Mouse (Mus musculus) kidney, adult 2 months (tissue): ENCODE measurements around the gene Axin2. TPM values are rescaled to one million over a fixed set of nuclear protein-coding genes. Genes with fewer than 3 reads are reported as not detected.
A peak's percentile ranks its signal among the peaks of the same experiment; 100 is the strongest.

ENCODE experiments used
- DNase-seq: peaks from one replicate; pipeline ENCODE4 v3.0.0; 2021
- H3K27ac ChIP-seq: fragments of 200-500 bp; 2 replicates; pipeline ENCODE4 v1.5.1; 2012; ENCODE audit warnings: low read depth, low read length, control low read depth, inconsistent platforms; ENCODE audit not compliant: insufficient read depth
- H3K27me3 ChIP-seq: fragments of 200-500 bp; replicated peaks from 2 replicates; pipeline ENCODE4 v1.6.1; 2012; ENCODE audit warnings: mild to moderate bottlenecking, moderate library complexity, low read length, inconsistent platforms; ENCODE audit not compliant: control insufficient read depth, insufficient read depth
- H3K36me3 ChIP-seq: fragments of 200-500 bp; 2 replicates; pipeline ENCODE4 v1.6.1; 2012; ENCODE audit warnings: mild to moderate bottlenecking, moderate library complexity, low read length, inconsistent platforms; ENCODE audit not compliant: control insufficient read depth, insufficient read depth
- H3K4me1 ChIP-seq: fragments of 200-500 bp; 2 replicates; pipeline ENCODE4 v1.6.1; 2011; ENCODE audit warnings: low read length; ENCODE audit not compliant: control insufficient read depth, insufficient read depth
- H3K4me3 ChIP-seq: fragments of 200-500 bp; 2 replicates; pipeline ENCODE4 v1.5.1; 2011; ENCODE audit warnings: mild to moderate bottlenecking, low read depth, low read length, control low read depth; ENCODE audit not compliant: insufficient read depth
- CTCF ChIP-seq: fragments of 200-500 bp; conservative IDR thresholded peaks from 2 replicates; pipeline ENCODE4 v1.5.1; 2011; ENCODE audit warnings: low read depth, mild to moderate bottlenecking, control low read depth, low read length, moderate library complexity, mixed read lengths; ENCODE audit not compliant: insufficient read depth, insufficient read length
- POLR2A ChIP-seq: fragments of 200-500 bp; IDR thresholded peaks from one replicate; pipeline ENCODE4 v1.6.1; 2011; ENCODE audit warnings: low read depth, low read length, control low read depth
- WGBS: fragments of 180-500 bp; shearing (Covaris S2); methylation state at CpG from one replicate; pipeline ENCODE4 v1.1.7; 2018; 5-methylcytosine and 5-hydroxymethylcytosine counted together
- polyA plus RNA-seq: library from polyadenylated mRNA; depleted of rRNA; stranded (reverse); fragments of >200 nt; gene quantifications from 2 replicates; pipeline ENCODE4 v1.2.3, GENCODE M21; 2012

The Axin2 gene
- polyA plus RNA-seq, 1 experiment = 3.1 TPM

DNA sequence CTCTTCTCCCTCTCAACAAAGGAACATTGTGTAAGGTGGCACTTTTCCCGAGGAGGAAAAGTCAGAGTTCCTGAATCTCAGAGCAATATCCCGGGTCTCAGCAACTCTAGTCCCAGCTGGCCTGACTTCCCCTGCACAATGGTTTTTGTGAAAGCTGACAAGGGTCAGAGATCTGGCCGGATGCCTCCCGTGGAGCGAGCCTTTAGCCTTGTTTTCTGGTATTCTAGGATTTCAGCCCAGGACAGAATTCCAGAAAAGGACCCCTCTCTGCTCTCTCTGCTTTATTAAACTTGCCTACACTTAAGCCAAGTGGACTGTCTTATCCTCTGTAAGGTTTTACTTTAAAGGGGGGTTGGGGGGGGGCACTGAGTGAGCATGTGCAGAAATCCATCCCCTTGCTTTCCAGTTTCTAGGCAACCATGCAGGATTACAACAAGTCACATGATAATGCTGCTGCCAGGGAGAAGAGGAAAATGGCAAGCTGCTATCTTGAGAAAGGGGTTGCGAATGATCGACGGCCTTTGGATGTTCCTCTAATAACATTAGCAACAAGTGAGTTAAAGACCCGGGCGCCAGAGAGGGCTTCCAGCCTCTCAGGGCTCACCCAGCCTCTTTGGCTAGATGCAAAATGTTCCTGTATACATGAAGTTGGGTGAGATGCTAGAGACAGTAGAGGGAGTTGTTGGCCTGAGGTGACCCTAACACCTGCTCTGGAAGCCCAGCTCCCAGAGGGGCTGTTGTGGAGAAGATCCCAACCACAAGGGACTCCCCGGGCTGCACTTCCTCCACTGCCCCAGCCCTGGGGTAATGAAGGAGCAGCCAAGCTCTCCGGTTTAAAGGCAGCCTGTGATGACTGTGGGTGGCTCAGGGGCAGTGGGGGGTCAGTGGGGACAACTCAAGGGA is 2.5 kb upstream of the Axin2 start:
- Histone ChIP-seq H3K36me3 (no peaks in the 10 kb centered on the region), H3K4me1 (no peaks in the 10 kb centered on the region), H3K27me3 (no peaks in the 10 kb centered on the region; the same call in 1 of the 2 replicates), H3K4me3 (no peak overlapping the region), H3K27ac (no peak overlapping the region)
- TF ChIP-seq CTCF = no peak
- TF ChIP-seq POLR2A = no peak
- peak; percentile 38 for DNase-seq
- 22% methylated on average over 12 of the region's 12 CpGs for WGBS

DNA sequence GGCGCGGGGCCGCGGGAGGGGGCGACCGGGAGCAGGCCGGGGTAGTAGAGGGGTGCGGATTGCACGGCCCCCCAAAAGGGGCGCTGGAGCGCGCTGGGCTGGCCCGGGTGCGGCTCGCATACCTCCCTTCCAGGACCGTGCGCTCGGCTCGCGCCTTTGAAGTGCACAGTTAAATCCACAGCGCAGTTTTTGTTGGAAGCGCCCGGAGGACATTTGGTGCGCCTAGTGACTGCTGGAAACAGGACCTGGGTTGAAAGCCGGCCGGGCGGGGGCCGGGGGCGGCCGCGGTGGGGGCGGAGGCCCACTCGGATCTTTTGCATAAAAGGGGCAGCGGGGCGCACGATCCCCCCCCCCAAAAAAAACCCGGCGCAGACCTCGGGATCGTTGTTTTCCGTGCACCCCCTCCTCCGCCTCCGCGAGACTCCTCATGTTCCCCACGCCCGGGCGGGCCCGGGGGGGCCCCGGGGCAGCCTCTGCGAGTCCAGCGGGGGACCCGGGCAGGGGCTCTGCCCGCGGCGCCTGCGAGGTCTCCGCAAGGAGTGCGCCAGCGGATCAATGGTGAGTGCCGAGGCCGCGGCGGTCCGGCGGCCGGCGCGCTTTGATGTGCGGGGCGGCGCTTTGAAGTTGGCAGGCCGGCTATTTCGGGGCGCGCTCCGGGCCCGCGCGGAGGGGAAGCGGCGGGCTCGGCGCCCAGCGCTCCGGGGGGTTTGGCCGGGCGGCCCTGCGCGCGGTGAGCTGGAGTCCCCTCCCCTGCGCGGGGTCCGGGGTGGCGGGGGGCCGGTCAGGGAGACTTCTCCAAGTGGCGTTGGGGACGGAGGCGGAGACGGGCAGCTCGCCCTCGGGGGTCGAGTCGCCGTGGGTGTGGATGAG is 722 bp downstream of the Axin2 start:
- Histone ChIP-seq H3K27ac (peak overlapping the region; percentile 53; the same call in 1 of the 2 replicates), H3K4me1 (no peaks in the 10 kb centered on the region)
- WGBS = under 1% methylated on average over 102 of the region's 104 CpGs

GRCm38 (mm10) chr11:108921506-108922455 is 1.6 kb downstream of the Axin2 start:
- Histone ChIP-seq H3K4me1 (no peaks in the 10 kb centered on the region), H3K4me3 (peak overlapping the region; percentile 72), H3K36me3 (no peaks in the 10 kb centered on the region), H3K27ac (no peak overlapping the region), H3K27me3 (no peaks in the 10 kb centered on the region; the same call in 1 of the 2 replicates)
- TF ChIP-seq POLR2A (no peak), CTCF (no peak)
- DNase-seq = peak; percentile 21
- 1% methylated on average over 60 of the region's 62 CpGs for WGBS

More for the DNA sequence above, 722 bp downstream of the Axin2 start:
- H3K27me3 ChIP-seq = no peaks in the 10 kb centered on the region; the same call in 1 of the 2 replicates
- TF ChIP-seq POLR2A = no peak
- no peak for TF ChIP-seq CTCF
- H3K4me3 ChIP-seq = peak overlapping the region; percentile 72
- DNase-seq = peak; percentile 87
- H3K36me3 ChIP-seq = no peaks in the 10 kb centered on the region

DNA sequence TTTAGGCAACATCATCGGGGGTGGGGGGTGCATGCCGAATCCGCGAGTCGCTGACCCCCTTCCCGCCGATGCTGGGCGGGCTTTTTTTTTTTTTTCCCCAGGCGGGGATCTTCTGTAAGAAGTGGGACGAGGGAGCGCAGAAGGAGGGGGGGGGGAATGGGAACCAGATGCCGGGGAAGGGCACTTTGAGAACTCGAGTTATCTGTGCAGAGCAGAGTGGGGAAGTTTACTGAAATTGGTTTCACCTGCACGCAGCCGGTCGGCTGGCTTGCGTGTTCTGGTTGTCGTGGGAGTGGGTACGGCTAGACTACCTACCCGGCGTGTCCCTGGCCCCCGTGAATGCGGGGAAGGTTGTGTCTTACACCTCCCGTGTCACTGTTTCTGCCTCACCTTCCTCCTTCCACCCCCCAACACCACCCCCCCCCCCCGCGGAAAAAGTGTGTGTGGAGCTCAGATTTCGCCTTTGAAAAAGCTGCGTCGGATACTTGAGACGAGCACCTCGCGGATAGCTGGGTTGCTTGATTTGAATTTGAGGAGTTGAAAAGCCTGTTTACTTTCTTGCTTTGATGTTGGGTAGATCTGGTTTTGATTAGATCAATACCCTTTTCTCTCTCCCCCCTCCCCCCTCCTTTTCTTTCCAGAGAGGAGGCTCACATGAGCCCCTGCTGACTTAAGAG is 2.5 kb downstream of the Axin2 start:
- no peak for TF ChIP-seq CTCF
- no peak for TF ChIP-seq POLR2A
- H3K27me3 ChIP-seq = no peaks in the 10 kb centered on the region; the same call in 1 of the 2 replicates
- DNase-seq = no peak
- H3K36me3 ChIP-seq = no peaks in the 10 kb centered on the region
- H3K4me1 ChIP-seq = no peaks in the 10 kb centered on the region
- 2% methylated on average over 32 of the region's 32 CpGs for WGBS
- H3K4me3 ChIP-seq = peak overlapping the region; percentile 72
- H3K27ac ChIP-seq = no peak overlapping the region

- H3K27ac ChIP-seq = no peak overlapping the region
- DNase-seq = no peak
- no peak for TF ChIP-seq CTCF
- H3K4me3 ChIP-seq = 0 out of 2 replicates have a peak overlapping the region, but pooled peaks have one; percentile 8
- H3K27me3 ChIP-seq = no peaks in the 10 kb centered on the region; the same call in 1 of the 2 replicates
- WGBS = 13% methylated on average over 17 of the region's 17 CpGs
- H3K36me3 ChIP-seq = no peaks in the 10 kb centered on the region
- no peaks in the 10 kb centered on the region for H3K4me1 ChIP-seq
Observed at GRCm38 (mm10) chr11:108923188-108923575, 3.0 kb downstream of the Axin2 start.

DNA sequence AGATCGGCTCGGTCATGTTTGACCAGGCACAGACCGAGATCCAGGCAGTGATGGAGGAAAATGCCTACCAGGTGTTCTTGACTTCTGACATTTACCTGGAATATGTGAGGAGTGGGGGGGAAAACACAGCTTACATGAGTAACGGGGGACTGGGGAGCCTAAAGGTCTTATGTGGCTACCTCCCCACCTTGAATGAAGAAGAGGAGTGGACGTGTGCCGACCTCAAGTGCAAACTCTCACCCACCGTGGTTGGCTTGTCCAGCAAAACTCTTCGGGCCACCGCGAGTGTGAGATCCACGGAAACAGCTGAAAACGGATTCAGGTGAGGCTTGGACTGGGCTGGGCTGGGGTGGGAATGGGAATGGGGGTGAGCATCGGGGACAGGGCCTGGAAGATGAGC is 3.6 kb downstream of the Axin2 start:
- H3K4me3 ChIP-seq = no peak overlapping the region
- whole genome bisulfite sequencing = 35% methylated on average over 13 of the region's 13 CpGs

More for the DNA sequence above, 3.6 kb downstream of the Axin2 start:
- no peaks in the 10 kb centered on the region for H3K4me1 ChIP-seq
- H3K27ac ChIP-seq = no peak overlapping the region
- no peak for DNase-seq
- H3K36me3 ChIP-seq = no peaks in the 10 kb centered on the region
- TF ChIP-seq CTCF = no peak
- TF ChIP-seq POLR2A = no peak
- no peaks in the 10 kb centered on the region; the same call in 1 of the 2 replicates for H3K27me3 ChIP-seq
